Mouse (Mus musculus) left cerebral cortex, adult 2 months (tissue): ENCODE measurements around the gene Fip1l1. TPM values are rescaled to one million over a fixed set of nuclear protein-coding genes. Genes with fewer than 3 reads are reported as not detected.
A peak's percentile ranks its signal among the peaks of the same experiment; 100 is the strongest.

Experiments used
- DNase-seq, 2 experiments: peaks; one replicate each; pipeline ENCODE4 v3.0.0; 2021 to 2022; ENCODE audit warnings: low spot score in 2 of 2, mixed read lengths in 1 of 2; ENCODE audit errors: extremely low spot score in 1 of 2
- H3K27ac ChIP-seq: fragments of 200-600 bp; 2 replicates; pipeline ENCODE4 v1.8.1; 2022
- H3K4me3 ChIP-seq: fragments of 200-600 bp; 2 replicates; pipeline ENCODE4 v1.8.1; 2022
- CTCF ChIP-seq: fragments of 200-600 bp; IDR thresholded peaks from 2 replicates; pipeline ENCODE4 v1.8.1; 2022; ENCODE audit warnings: antibody characterized with exemption, mild to moderate bottlenecking, moderate library complexity
- intact Hi-C: fragments of 180-260 bp; cut with DNase I; formaldehyde crosslinking; loops from one replicate; pipeline ENCODE4 v1.15.1; 2025
- long read RNA-seq, 2 experiments: library from polyadenylated mRNA; stranded (forward); transcript quantifications; one replicate each; pipeline ENCODE4 v2.0.0; 2021; ENCODE audit warnings: borderline mapping rate in 2 of 2
- total RNA-seq, 2 experiments: library from RNA; stranded (reverse); gene quantifications; 2 replicates each; pipeline ENCODE4 v1.2.3; 2021

Fip1l1 gene
- total RNA-seq, result 10 to 100 TPM; 62.6 to 64.3 TPM
- long read RNA-seq, experiment 1, full-length matches to known transcripts, result 72 of 106 reads
- long read RNA-seq, experiment 1, partial matches to known transcripts, result 6 of 106 reads
- long read RNA-seq, experiment 1, other reads (novel, unspliced or antisense), result 28 of 106 reads
- long read RNA-seq, experiment 2, full-length matches to known transcripts, result 38 of 54 reads
- long read RNA-seq, experiment 2, partial matches to known transcripts, result 3 of 54 reads
- long read RNA-seq, experiment 2, other reads (novel, unspliced or antisense), result 13 of 54 reads

DNA sequence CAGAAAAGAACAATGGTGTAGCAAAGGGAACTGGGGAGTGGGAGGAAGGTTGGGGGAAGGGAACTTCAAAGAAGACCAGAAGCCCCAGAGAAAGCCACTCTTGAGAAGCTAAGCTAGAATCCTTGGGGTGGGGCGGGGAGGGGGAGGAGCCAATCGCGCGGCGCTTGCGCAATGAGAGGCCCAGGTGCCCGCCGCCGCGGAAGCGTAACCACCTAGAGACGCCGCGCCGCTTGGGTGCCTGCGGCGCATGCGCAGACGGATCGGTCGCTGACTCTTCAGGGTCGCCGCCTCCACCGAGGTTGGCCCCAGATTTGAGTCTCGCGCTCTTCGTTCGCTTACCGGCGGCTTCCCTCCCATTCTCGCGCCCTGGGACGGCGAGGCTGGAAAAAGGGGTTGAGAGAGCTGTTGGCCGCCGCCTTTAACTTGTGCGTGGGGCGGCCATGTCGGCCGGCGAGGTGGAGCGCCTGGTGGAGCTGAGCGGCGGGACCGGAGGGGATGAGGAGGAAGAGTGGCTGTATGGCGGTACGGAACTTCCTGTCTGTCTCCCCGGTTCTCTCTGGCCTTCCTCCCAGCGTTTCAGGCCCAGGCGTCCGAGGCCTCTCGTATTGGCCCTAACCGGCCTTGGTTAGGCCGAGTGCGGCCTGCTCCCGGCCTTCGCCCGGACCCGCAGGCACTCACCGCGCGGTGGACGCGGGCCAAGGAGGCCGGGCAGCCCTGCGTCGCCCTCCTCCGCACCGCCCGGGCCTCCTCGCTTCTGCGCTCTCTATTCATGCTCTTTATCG lies at the start of gene Fip1l1:
Gene Fip1l1 (plus strand): TSS at position 210 of the 782 bp plus-strand sequence.
- H3K27ac ChIP-seq, result peak within 1 kb of the TSS; percentile 96
- peak within 1 kb of the TSS; percentile 70 for H3K4me3 ChIP-seq
- no peak; the same call in 1 of the 2 replicates for TF ChIP-seq CTCF
- intact Hi-C loops, result loop anchor here (5.0 kb wide), 2 partner anchors 223 to 622 kb away; no protein-coding TSS in a partner anchor
- DNase-seq, result peak; percentile 89 to 92

DNA sequence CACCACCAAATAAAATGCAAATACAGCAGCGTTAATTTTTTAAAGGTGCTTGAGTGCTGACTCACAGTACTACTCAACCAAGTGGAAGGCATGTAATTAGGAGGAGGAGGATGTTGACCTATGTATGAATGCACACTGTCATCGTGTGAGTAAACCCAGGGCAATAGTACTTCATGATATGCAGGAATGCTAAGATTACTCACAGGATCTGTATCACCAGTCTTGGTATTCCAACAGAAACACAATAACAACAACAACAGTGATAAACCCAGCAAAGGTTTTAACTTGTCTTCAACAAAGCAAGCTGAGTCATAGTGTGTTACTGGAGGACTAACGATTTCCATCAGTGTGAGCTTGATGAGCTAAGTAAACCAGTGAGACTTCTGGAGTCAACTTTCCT lies 42.5 kb upstream of the Fip1l1 start:
- Histone ChIP-seq H3K27ac (no peak overlapping the region), H3K4me3 (no peak overlapping the region)
- TF ChIP-seq CTCF, result no peak
- intact Hi-C loops, result no loop called here
- no peak for DNase-seq

DNA sequence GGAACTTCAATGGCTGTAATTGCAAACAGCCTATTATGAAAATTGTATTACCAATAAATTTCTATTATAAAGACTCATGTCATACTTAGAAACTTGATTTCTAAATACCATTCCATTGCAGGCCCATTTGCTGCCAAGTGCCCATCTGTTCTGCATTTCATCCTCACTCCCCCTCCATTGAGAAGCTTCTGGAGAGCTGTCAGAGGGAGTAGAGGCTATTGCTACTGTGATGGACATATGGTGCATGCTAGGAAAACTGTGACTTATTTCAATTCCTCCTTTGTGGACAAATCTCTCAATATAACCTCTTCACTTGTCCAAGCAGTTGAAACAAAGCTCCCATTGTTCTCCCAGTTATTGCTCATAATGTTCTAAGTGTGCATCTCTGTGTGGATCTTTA lies 23.6 kb upstream of the Fip1l1 start:
- Histone ChIP-seq H3K27ac (no peak overlapping the region), H3K4me3 (no peak overlapping the region)
- TF ChIP-seq CTCF, result no peak
- intact Hi-C loops, result no loop called here
- no peak for DNase-seq

DNA sequence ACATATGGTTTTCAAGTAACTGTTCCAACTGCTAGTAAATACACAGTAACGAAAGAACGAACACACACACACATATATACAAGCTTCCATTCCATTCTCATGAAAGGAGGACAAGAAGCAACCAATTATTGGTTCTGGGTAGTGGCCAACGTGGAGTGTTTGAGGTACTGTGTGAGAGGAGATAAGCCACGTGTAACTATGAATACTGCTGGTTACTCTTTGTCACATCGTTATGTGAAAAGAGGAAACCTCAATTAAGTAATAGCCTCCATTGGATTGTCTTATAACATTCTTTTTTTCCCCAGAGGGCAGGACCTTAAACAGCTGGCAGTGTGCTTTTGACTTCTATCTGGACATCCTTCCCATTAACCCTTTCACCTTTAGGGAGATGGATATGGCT lies 8.2 kb upstream of the Fip1l1 start:
- DNase-seq, result no peak
- Histone ChIP-seq H3K4me3 (no peak overlapping the region), H3K27ac (no peak overlapping the region)
- TF ChIP-seq CTCF, result no peak
- intact Hi-C loops, result no loop called here

DNA sequence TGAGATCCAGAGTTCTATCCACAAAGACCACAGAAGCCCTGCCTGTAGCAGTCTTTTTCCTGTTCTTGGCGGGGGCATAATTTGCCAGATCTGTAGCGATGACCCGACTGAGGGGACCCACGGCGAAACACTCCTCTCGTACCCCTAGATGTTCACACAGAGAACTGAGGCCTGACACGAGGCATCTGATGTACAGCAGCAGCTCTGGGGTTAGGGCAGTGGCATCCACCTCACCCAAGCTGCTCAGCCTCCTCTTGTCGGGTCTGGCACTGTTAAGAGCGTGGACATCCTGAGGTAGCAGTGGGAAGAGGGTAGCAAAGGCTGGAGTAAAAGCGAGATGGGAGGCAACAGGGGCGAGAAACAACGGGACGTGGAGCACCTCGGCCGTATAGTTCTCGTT lies 4.5 kb upstream of the Fip1l1 start:
- Histone ChIP-seq H3K4me3 (peak overlapping the region; percentile 93), H3K27ac (no peak overlapping the region)
- no peak for DNase-seq
- intact Hi-C loops, result no loop called here
- no peak for TF ChIP-seq CTCF

DNA sequence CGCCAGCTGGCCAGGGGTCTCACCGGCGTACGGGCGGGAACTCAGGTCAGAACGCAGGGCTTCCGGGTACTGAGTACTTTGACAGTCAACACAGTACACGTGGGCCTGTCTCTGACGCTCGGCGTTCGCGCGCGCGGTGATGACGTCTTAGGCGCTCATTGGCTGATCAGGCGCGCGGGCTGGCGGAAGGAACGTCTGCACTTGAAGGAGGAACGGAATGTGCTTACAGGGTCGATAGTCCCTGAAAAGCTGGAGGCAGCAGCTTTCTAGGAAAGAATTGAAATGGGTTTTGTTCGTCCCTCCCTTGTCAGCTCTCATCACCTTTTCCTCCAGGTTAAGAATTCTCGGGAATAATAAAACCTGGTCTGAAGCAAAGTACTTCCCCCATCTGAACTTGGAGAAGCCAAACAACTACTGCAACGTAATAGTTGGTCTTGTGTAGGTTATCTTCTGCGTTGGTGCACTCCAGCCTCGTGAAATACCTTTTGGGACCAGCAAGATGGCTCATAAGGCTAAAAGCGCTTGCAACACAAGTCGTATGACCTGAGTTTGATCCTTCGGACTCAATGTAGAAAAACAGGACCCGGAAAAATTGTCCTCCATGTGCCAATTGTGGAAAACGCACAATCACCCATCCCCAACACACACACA lies 3.5 kb upstream of the Fip1l1 start, which contains the start of gene Scfd2:
Gene Scfd2 (minus strand): TSS at position 130 of the 651 bp plus-strand sequence.
- H3K4me3 ChIP-seq, result peak within 1 kb of the TSS; percentile 93
- DNase-seq, result peak; percentile 96 to 99
- peak within 1 kb of the TSS; percentile 86 for H3K27ac ChIP-seq
- TF ChIP-seq CTCF, result no peak
- intact Hi-C loops, result no loop called here

DNA sequence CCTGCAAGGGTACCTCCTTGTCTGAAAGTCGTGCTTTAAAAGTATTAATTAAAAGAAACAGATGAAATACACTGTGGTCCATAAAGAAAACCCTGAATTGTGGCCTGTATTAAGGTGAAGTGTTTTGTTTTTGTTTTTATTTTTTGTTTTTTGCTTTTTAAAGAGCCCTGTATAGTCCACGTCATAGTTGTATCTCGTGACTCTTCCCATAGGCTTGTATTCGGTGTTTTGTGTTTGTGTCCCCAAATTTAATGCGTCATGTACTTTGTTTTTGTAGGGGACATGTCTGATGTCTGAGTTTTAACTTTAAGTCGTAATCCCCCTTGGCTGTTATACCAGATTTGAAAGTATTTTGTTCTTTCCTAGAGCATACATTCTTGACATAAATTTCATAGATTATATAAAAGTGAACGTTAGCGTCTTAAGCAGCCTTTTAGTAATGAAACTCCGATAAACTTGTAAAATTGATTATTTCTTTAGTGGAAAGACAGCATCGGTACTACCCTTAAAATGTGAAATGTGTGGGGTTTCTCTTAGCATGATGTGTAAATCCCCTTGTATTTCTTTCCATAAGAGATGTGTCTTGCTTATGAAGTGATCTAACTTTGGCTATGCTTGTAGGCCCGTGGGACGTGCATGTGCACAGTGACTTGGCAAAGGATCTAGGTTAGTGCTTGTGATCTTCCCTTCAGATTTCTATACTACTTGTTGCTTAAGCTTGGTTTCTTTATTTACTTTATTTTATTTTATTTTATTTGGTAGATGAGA lies 1.1 kb downstream of the Fip1l1 start:
- no peak for DNase-seq
- peak overlapping the region; percentile 70 for H3K4me3 ChIP-seq
- no peak for TF ChIP-seq CTCF
- peak overlapping the region; percentile 96 for H3K27ac ChIP-seq
- intact Hi-C loops, result loop anchor here (5.0 kb wide), 2 partner anchors 224 to 621 kb away; no protein-coding TSS in a partner anchor

DNA sequence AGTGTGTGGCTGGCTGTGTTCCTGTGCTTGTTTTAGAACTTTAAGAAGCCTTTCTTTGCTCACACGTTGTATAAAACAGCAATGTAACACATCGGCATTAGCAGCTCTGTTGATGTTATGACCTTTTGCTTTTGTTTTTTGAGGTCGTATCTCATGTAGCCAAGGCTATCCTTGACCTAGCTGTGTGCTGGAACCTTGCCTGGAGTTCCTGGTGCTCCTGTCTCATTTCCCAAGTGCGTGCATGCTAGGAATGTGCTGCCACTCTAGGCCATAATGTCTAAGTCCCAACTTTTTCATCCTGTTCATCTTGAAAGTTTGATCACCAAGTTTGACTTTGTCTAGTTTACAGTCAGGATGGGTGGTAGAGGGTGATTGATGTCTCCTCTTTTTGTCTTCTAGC lies 10.4 kb downstream of the Fip1l1 start:
- no peak for TF ChIP-seq CTCF
- Histone ChIP-seq H3K4me3 (no peak overlapping the region), H3K27ac (no peak overlapping the region)
- intact Hi-C loops, result no loop called here
- DNase-seq, result no peak

DNA sequence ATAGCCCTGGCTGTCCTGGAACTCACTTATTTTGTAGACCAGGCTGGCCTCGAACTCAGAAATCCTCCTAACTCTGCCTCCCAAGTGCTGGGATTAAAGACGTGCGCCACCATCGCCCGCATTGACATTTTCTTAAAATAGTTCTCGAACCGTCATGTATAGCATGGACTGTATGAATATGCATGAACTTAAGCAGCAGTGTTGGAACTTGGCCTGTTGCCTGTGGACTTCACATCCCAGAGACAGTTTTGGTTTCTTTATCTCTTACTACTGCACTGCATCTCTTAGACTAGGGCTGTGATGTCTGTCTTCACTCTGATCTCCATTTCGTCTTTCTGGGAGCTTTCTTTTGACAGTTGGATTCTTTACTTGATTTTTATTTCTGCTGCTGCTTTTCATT lies 14.3 kb downstream of the Fip1l1 start:
- intact Hi-C loops, result no loop called here
- Histone ChIP-seq H3K27ac (no peak overlapping the region), H3K4me3 (no peak overlapping the region)
- no peak for TF ChIP-seq CTCF
- DNase-seq, result no peak

DNA sequence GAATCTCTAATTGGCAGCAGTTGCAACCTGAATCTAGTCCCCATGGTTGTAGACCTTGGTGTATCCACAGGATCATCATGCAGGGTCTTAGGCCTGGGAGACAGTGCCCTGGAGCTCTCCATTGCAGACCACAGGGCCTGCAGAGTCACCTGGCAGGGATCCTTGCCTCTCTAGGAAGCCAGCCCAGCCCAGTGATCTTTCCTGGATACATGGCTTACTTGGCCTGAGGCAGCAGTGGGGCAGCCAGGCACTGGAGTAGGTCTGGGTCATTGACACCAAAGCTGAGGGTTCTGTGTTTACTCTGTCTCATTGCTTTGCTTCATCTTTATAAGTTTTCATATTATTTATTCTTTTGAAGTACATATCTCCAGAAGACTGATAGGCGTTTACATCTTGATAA lies 25.9 kb downstream of the Fip1l1 start:
- no peak for TF ChIP-seq CTCF
- Histone ChIP-seq H3K27ac (no peak overlapping the region), H3K4me3 (no peak overlapping the region)
- intact Hi-C loops, result no loop called here
- no peak for DNase-seq

DNA sequence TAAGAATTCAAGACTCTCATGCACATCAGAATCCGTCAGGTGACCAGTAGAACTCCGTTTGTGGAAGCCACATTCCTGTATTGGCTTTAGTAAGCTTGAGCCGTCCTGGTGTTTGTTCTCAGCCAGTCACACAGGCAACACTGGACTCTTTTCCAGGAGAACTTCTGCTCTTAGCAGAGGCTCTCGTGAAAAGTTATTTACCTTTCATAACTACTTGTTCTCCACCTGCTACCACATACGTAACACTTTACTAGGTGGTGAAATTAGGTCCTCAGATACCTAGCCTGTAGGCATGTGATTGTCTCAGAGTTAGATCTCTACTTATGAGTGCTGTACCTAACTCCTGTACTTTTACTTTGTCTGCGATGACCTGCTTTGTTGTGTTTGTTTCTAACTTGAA lies 36.5 kb downstream of the Fip1l1 start:
- DNase-seq, result no peak
- H3K27ac ChIP-seq, result no peak overlapping the region
- H3K4me3 ChIP-seq, result no peak overlapping the region
- TF ChIP-seq CTCF, result no peak
- intact Hi-C loops, result no loop called here
